Mouse (Mus musculus) CH12.LX (cell line): ENCODE results near the gene Scn8a.

Experiments used
- BHLHE40 ChIP-seq: IDR thresholded peaks from 2 replicates; pipeline ENCODE4 v1.6.1; 2011; ENCODE audit warnings: mild to moderate bottlenecking, low read depth, low read length, improper control_type of control experiment
- CTCF ChIP-seq, 2 experiments: IDR thresholded peaks in 1 of 2; conservative IDR thresholded peaks in 1 of 2; 2 replicates each; pipeline ENCODE4 v1.5.1; 2011 to 2012; ENCODE audit warnings: low read depth in 2 of 2, low read length in 2 of 2, improper control_type of control experiment in 1 of 2, inconsistent platforms in 1 of 2, mild to moderate bottlenecking in 1 of 2, moderate library complexity in 1 of 2
- EP300 ChIP-seq: IDR thresholded peaks from 2 replicates; pipeline ENCODE4 v1.6.1; 2011; ENCODE audit warnings: low read length, improper control_type of control experiment
- ETS1 ChIP-seq: conservative IDR thresholded peaks from 2 replicates; pipeline ENCODE4 v1.6.1; 2012; ENCODE audit warnings: low read depth, mild to moderate bottlenecking, inconsistent platforms, low read length, improper control_type of control experiment, moderate library complexity
- MAX ChIP-seq: IDR thresholded peaks from 2 replicates; pipeline ENCODE4 v1.6.1; 2011; ENCODE audit warnings: low read length, improper control_type of control experiment
- MEF2A ChIP-seq: IDR thresholded peaks from 2 replicates; pipeline ENCODE4 v1.6.1; 2014; ENCODE audit warnings: low read depth, mild to moderate bottlenecking, inconsistent platforms, low read length, improper control_type of control experiment, borderline replicate concordance
- POLR2A ChIP-seq: IDR thresholded peaks from 2 replicates; pipeline ENCODE4 v1.6.1; 2011; ENCODE audit warnings: low read depth, mild to moderate bottlenecking, improper control_type of control experiment, low read length
- USF1 ChIP-seq: IDR thresholded peaks from 2 replicates; pipeline ENCODE4 v1.6.1; 2014; ENCODE audit warnings: low read depth, mild to moderate bottlenecking, inconsistent platforms, low read length, improper control_type of control experiment
- ZKSCAN1 ChIP-seq: IDR thresholded peaks from 2 replicates; pipeline ENCODE4 v1.6.1; 2012; ENCODE audit warnings: low read depth, inconsistent platforms, low read length, improper control_type of control experiment, borderline replicate concordance
- ZNF384 ChIP-seq: IDR thresholded peaks from 2 replicates; pipeline ENCODE4 v1.6.1; 2012; ENCODE audit warnings: low read depth, low read length, improper control_type of control experiment, inconsistent platforms

GRCm38 (mm10) chr15:101002466-101002865 is 132.8 kb downstream of the Scn8a start:
- TF ChIP-seq MAX (no peak), CTCF (conservative IDR thresholded peaks at IDR 0.05 in 1 of 2, IDR thresholded peaks at IDR 0.05 in 1 of 2; ENCODE audit: low read depth in 2 of 2, low read length in 2 of 2) (no peak), USF1 (no peak), POLR2A (no peak), EP300 (no peak), ZNF384 (no peak), ETS1 (no peak), BHLHE40 (no peak), ZKSCAN1 (no peak), MEF2A (no peak)
